Mouse (Mus musculus): ENCODE data around the gene Adam19.
A peak's percentile ranks its signal among the peaks of the same experiment; 100 is the strongest.

Gene Adam19

GRCm38 (mm10) chr11:46054911-46055895, 589 bp upstream of the Adam19 start:
- no peak for DNase-seq (ENCODE audit: low spot score in 2 of 2)

- no peak for DNase-seq (ENCODE audit: low spot score in 2 of 2)
These were observed 1.1 kb downstream of the Adam19 start for GRCm38 (mm10) chr11:46056770-46057411.

DNA sequence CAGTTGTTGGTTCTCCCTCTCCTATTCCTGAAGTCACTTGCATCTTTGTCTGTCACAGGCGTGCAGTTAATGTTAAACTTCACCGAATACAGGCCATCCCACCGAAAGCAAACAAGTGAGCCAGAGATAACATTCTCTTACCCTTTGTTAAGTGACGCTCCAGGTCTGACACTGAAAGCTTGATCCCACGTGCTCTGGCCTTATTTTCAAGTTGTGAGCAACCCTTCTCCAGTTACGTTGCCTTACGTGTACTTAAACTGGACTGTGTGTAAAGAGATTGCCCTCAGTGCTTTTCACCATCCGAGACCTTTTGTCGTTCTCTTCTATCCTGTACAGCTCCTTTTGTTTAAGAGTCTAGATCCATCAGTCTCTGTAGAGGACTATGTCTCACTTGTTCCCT, 2.2 kb downstream of the Adam19 start:
- no peak for DNase-seq (ENCODE audit: low spot score in 2 of 2)

- no peak for DNase-seq (ENCODE audit: low spot score in 2 of 2)
These were observed 3.1 kb downstream of the Adam19 start for GRCm38 (mm10) chr11:46058916-46059315.

- DNase-seq (ENCODE audit: low spot score in 2 of 2): no peak
These were observed 4.3 kb downstream of the Adam19 start for GRCm38 (mm10) chr11:46059887-46060650.

DNA sequence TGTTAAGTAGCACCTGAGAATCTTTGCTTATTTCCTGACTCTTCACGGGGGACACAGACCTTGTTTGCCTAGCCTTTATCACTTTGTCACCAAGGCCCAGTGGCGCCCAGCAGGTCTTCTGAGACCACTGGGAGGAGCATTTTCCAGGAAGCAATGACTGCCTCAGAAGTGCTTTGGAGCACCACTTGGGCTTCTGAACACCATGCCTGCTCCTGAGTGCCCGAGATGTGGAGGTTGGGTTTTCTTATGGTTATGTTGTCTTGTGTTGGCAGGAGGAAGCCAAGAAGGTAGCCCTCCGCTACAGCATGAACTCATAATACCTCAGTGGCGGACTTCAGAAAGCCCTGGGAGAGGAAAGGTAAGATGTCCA, 4.8 kb downstream of the Adam19 start:
- DNase-seq (ENCODE audit: low spot score in 2 of 2): no peak

DNA sequence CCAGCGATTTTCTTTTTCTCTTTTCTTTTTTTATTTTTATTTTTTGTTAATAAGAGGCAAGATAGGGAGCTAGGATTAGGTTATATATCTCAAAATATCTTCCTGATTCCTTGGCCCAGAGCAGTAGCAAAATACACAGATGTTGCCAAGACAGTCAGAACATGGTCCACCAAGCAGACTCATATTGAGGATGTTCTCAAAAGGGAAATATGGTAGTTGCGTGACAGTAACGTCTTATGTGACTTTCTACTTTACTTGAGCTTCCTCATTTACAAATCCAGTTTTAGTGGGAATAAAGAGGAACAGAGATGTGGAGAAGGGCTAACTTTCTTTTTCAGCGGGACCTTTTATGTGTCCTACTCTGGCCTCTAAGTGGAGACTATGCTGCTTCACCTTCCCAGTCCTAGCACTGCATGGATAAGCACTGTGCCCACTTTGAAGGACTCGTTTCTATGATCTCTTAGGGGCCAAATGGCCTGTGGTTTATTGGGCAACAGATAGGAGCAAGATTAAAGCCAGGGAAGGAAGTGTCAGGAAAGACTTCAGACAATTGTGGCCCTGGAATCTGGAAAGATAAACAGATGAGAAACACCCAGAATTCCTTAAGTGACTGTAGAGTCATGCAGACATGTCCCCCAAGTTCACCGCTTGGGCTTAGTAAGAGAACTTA, 6.1 kb downstream of the Adam19 start:
- no peak for DNase-seq (ENCODE audit: low spot score in 2 of 2)

GRCm38 (mm10) chr11:46062569-46062968, 6.8 kb downstream of the Adam19 start:
- no peak for DNase-seq (ENCODE audit: low spot score in 2 of 2)

- no peak for DNase-seq (ENCODE audit: low spot score in 2 of 2)
These were observed 7.4 kb downstream of the Adam19 start for GRCm38 (mm10) chr11:46062993-46063731.

GRCm38 (mm10) chr11:46064767-46065166, 9.0 kb downstream of the Adam19 start:
- no peak for DNase-seq (ENCODE audit: low spot score in 2 of 2)

GRCm38 (mm10) chr11:46065201-46066011, 9.6 kb downstream of the Adam19 start:
- peak; percentile 44 to 51 for DNase-seq (ENCODE audit: low spot score in 2 of 2)

GRCm38 (mm10) chr11:46067371-46068060, 11.7 kb downstream of the Adam19 start:
- DNase-seq (ENCODE audit: low spot score in 2 of 2): no peak

- no peak for DNase-seq (ENCODE audit: low spot score in 2 of 2)
These were observed 13.1 kb downstream of the Adam19 start for GRCm38 (mm10) chr11:46068756-46069407.

- no peak for DNase-seq (ENCODE audit: low spot score in 2 of 2)
These were observed 13.7 kb downstream of the Adam19 start for GRCm38 (mm10) chr11:46069408-46070003.

DNA sequence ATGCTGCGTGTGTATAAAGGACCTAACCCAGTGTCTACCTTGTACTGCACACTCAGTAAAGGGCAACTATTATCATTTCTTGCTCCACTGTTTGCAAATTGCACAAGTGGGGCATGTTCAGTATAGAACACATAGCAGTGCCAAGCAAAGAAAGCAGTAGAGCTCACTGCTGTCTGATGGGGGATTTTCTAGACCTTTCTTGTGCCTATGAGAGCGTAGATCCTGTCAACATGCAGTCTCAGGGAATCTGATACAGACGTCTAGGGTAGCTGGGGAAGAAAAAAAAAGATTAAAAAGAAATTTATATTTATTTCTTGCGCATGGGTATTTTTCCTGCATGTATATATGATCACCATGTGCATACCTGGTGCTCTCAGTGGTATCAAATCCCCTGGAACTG, 14.4 kb downstream of the Adam19 start:
- DNase-seq (ENCODE audit: low spot score in 2 of 2): no peak

DNA sequence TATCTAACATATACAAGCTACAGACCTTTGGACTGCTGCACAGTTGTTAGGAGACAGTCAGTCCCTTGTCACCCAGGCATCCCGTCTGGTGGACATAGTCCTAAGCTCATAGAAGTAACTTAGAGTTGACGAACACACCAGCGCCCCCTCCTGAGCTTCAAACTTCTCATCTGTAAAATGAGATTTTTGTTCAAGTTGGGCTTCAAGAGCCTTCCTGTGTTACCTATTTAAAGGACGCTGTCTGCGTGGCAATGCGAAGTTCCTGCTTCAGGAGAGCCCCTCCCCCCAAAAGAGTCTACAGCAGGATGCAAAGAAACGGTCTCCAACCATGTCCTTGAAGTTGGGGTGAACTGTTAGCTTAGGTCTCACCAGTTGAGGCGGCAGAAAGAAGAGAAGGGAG, 15.0 kb downstream of the Adam19 start:
- no peak for DNase-seq (ENCODE audit: low spot score in 2 of 2)

- no peak for DNase-seq (ENCODE audit: low spot score in 2 of 2)
These were observed 16.8 kb downstream of the Adam19 start for GRCm38 (mm10) chr11:46072466-46073060.
